Mouse (Mus musculus) adrenal gland, postnatal 10 days (tissue): ENCODE data around the gene Itpa. TPM values are rescaled to one million over a fixed set of nuclear protein-coding genes. Genes with fewer than 3 reads are reported as not detected.
A peak's percentile ranks its signal among the peaks of the same experiment; 100 is the strongest.
"Not testable (repeated sequence)": the region's sequence is repeated elsewhere in the genome, so short reads cannot be mapped to it uniquely, and the experiment has no call there.

Source experiments
- DNase-seq: peaks from one replicate; pipeline ENCODE4 v3.0.0; 2021; ENCODE audit warnings: mixed read lengths
- long read RNA-seq, 2 experiments: library from polyadenylated mRNA; stranded (forward); transcript quantifications; one replicate each; pipeline ENCODE4 v2.0.0; 2021
- total RNA-seq, 2 experiments: library from RNA; stranded (reverse); gene quantifications; 2 replicates each; pipeline ENCODE4 v1.2.3; 2021

Itpa gene
- 10 to 100 TPM; 26.6 to 33.3 TPM for total RNA-seq
- long read RNA-seq, experiment 1, transcript Itpa-201 (8 exons, 1,390 nt): major isoform, 51 of 58 reads
- long read RNA-seq, experiment 1, partial matches to known transcripts: 4 of 58 reads
- long read RNA-seq, experiment 1, other reads (novel, unspliced or antisense): 3 of 58 reads
- long read RNA-seq, experiment 2, transcript Itpa-201 (8 exons, 1,390 nt): major isoform, 29 of 39 reads
- long read RNA-seq, experiment 2, partial matches to known transcripts: 5 of 39 reads
- long read RNA-seq, experiment 2, other reads (novel, unspliced or antisense): 5 of 39 reads

DNA sequence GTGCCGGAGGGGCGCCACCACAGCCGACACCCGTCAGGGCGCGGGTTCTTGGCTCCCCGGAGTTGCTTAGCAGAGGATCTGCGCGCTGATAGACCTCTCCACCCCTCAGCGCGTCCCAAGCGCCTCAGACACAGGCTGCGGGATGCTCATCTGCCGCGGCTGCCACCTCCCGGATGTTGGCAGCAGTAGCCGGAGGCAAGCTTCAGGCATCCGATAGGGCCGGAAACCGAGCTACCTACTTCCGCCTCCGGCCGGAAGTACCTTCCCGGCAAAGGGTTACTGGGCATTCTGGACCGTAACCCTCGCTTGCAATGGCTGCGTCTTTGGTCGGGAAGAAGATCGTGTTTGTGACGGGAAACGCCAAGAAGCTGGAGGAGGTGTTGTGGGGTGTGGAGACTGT, at the start of gene Itpa:
Gene Itpa, plus strand, starts transcription at position 52 of the 400 bp plus-strand sequence.
- peak; percentile 90 for DNase-seq

DNA sequence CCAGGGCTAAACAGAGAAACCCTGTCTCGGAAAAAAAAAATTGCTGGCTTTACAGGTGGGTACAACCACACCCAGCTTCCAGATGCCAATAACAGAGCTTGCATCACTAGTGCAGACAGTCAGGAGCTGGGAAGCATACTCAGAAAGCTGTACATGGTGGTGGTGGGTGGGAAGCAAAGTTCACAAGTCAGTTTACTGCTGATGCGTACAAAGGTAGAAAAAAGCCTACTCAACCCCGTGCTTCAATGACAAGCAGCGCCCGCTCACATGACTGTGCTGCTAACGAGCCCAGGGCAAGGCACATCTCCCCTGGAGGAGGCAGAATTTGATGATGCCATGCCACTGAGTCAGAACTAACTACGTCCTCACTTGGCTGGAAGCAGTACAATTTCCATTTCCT, 48.4 kb upstream of the Itpa start:
- DNase-seq: no peak

DNA sequence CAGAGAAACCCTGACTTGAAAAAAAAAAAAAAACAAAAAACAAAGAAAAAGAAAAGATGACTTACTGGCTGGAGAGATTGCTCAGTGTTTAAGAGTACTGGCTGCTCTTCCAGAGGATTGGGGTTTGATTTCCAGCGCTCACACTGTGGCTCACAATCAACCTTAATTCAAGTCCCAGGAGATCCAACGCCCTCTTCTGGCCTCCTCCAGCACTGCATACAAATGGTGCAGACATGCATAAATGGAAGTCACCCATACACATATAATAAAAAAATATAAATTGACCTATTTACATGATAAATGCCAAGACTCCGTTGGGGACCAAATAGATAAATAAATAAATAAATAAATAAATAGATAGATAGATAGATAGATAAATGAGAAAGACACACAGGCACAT, 39.0 kb upstream of the Itpa start:
- DNase-seq: no peak

DNA sequence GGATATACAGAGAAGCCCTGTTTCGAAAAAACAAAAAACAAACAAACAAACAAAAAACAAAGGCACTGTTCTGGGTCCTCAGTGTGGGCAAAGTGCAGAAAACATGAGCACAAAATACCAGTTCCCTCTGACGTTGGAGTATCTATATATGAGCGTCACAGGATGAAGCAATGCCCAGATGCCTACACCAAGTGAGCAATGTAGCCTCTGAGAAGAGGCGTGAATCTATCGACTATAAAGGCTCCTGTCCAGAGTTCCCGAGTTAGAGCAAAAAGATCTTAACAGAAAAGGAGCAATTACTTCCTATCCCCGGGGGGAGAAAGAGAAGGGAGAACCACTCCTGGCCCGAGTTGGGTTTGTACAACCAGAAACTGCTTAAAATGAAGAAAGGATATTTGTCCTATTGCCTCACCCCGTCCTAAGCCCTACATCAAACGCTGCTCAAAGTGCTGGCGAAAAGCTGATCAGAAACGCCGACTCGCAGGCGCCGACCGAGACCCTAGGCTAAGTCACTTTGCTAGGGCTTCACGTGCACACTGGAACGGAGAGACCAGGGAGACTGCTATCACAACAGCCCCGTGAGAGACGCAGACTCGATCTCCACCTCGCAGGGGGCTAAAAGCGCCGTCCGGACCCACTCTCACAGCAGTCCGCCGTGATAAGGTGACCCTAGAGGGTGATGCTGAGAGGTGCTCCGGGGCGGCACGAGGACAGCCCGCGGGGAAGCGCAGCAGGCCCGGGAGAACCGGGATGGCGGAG, 38.2 kb upstream of the Itpa start:
- DNase-seq: no peak

DNA sequence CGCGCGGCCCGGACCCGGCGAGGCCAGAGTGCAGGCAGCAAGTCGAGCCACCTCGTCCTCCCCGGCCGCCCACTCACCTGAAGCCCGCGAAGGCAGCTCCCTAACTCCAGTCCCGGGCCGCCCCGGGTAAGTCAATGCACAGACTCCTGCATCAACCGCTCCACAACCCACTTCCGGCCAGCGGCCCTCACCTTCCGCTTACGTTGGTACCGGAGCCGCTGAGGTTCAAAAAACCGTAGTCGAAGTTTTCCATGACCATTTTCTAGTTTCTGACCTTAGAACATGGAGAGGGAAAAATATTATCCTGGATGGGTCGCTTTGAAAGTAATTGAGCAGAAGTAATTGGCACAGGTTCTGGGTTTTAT, 37.6 kb upstream of the Itpa start, which contains the start of the genes Fastkd5 and Ubox5:
Gene Fastkd5, minus strand, starts transcription at position 189 of the 365 bp plus-strand sequence.
Gene Ubox5, minus strand, starts transcription at position 200 of the 365 bp plus-strand sequence.
- peak; percentile 95 for DNase-seq

DNA sequence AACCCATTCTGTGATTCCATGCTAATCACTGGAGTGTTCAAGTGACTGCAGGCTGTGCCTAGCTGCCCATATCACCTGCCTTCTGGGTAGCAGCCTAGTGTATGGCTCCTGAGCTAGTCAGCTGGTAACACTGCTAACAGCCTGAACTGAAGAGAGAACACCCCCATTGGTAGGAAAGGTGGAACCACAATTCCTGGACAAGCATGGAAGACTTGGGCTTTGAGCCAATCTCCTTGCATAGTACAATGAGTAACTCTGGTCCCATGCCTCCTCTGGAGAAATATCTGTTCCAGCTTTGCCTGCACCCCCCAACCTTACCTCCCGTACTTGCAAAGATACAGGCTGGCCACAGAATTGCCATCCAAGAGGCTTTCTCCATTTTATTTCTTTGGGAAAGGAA, 35.0 kb upstream of the Itpa start:
- DNase-seq: no peak

DNA sequence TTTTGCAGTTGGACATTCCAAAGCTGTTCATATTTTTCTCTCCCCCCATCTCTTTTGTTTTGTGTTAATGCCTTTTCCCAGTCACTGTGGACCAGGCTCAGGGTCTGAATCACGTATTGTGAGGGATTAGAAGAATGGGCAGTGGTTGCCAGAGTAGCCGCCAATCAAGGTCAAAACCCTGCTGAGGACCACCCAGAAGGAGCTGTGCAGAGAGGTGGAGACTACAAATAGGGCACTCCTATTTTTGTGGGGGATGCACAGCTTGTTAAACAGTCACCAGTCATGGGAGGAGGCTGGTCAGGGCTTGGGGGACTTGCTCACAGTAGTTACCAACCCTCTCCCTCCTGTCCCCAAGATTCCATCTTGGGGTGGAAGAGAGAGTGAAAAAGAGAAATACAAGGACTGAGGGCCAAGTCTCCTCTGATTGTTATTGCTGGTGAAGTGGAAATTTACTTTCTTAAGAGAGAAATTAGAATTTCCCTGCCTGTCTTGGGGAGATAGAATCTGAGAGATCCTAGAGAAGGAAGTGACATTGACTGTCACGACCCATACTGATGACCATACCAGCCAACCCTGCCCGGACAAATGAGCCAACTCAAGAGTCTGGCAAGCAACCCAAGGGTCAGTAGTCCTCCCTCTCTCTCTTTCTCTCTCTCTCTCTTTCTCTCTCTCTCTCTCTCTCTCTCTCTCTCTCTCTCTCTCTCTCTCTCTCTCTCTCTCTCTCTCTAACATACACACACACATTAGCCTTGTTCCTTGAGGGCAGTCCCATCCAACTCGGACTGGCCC, 34.3 kb upstream of the Itpa start:
- no peak for DNase-seq

DNA sequence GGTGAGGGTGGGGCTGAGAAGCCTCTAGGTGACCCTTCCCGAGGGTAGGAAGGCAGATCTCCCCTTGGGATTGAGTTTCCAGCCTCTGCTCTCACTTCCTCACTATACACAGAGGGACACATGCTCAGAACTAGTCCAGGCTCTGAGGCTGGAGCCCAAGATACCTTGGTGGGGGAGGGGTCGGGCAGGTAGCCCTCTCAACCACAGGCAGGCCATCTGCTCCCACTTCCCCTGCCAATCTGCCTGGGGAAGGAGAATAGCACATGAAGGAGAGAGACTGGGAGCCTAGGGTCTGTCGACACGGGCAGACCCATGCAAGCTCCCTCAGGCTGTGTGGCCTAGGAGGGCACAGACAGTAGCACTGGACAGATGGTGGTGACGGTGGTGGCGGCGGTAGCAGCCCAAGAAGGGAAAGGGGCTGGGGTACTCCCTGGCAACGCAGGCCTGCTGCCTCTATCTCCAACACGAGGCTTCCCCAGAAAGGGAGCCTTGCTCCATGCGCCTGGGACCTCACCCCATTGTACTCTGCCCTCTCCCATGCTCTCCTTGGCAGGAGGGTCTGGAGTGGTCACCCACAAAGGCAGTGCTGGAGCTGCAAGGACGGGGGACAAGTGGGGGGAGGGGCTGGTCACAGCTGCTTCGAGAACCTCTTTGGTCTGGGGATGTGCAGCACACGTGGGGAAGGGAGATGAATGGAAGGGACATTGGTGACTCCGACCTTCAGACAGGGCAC, 33.2 kb upstream of the Itpa start:
- DNase-seq: no peak

DNA sequence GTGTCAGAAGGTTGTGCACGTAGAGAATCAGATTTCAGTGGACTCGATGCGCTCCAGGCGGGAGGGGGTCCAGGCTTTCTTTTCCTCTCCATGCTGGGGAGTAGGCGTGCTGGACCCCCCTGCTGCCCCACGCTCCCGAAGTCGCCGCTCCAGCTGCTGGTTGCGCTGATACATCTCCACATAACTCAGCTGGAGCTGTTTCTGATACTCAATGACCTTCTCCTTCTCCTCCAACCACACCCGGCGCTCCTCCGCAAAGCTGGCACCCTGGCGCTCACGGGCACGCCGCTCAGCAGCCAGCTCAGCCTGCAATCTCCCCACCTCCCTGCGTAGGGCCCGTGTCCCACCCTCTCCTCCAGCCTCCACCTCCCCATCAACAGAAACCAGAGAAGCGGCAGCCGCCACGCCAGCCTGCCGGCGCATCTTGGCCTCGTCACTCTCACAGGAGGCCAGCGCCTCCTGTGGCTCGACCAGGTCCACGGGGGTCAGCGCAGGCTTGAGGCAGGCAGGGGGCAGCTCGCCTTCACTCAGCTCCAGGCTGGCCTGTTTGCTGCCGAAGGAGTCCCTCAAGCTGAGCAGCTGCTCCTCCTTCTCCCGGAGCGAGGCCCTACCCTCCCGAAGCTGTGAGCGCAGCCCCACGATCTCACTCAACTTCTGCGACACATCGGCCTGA, 32.5 kb upstream of the Itpa start:
- peak; percentile 40 for DNase-seq

DNA sequence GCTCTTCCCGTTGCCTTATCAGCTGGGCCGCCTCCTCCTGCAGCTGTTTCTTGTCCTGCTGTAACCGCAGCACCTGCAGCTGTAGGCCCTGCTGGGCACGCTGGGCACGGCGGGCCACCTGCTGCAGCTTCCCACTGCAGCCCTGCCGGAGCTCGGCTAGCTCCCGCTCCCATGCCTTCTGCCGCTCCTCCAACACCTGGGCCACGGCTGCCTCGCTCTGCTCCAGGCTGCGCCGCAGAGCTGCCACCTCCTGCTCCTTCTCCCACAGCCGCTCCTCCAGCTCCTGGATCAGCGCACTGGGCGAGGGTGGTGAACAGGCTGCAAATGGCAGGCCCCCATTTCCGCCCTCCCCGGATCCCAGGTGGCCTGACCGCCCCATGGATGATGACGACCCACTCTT, 31.6 kb upstream of the Itpa start:
- DNase-seq: no peak

DNA sequence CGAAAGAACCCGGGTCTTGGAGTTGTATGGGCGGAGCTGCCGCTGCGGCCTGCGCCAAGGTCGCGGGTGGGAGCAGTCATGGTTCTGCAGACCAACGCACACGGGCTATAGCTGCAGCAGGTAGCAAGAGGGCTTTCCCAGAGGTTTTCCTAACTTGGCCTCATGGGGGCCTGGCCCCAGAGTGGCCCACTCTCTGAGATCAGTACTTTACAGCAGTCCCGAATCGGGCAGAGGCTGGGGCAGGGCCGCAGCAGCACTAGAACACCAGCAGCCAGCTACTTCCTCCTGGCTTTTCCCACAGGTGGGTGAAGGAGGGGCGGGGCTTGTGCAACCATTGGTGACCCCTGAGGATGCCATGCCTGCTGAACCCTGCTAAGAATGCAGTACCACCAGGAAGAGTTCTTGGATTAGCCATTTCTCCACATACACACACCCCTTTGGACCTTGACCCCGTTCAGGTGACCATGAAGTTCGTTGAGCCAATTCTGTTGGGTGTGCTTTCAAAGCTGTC, 29.3 kb upstream of the Itpa start:
- DNase-seq: peak; percentile 39

DNA sequence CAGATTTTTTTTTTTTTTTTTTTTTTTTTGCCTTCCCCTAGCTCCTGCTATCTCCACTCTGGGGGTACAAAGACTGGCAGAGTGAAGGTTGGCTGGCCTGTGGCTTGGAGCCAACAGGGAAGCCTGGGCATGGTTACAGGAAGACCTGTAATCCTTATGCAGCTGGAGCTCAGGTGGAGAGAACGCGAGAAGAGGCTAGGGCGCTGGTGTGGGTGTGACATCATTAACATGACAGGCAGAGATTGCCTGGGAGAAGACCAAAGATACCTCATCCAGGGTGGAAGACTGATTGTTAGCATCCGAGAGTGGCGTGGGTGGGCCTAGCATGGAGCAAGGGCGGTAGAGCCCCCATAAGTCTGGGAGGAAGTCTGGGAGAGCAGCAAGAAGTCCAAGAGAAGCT, 28.1 kb upstream of the Itpa start:
- DNase-seq: no peak

DNA sequence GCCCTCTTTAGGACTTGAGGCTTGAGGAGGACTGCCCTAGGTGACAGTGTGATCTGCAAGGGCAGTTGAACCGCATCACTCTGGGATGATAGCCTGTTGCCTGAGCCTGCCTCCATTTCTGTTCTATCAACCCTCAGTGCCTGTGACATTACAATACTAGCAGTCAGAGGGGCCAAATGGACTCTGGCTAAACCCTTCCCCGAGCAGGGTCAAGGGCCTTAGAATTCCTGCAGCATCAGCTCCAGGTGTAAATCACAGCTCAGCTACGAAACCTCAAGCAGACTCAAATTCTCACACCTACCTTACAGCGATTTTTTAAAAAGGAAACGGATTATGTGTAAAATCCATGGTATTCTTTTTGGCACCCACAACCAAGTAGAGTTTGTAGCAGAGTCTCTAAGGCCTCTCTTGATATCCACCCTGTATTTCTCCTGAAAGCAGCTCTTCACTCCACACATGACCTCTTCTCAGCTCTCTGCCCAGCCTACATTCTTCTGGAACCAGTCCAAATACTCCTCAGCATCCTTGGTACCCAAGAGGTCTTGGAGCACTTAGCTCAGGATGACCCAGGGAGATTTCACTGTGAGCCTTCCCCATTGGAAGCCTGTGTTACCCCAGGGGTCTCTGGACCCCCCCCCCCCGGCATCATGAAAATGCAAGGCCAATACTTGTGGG, 25.9 kb upstream of the Itpa start:
- DNase-seq: no peak

DNA sequence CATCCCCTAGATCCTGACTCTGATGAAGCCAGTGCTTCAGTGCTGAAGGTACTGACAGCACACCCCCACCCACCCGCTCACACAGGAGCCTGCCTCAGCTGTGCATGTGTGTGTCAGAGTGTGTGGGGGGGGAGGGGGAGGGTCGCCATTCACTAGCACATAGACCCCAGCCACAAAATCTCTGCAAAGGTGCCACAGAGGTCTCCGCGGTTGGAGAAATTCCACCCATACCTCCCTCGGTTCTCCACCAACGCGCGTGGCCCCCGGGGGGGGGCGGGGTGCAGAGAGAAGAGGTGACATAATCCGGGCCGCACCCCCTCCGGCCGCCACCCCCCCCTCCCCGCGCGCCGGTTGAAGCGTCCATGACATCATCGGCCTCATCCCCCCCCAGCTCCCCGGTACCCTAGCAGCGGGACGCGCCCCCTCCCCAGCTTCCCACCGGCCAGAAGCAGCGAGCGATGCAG, 25.2 kb upstream of the Itpa start:
- DNase-seq: no peak

DNA sequence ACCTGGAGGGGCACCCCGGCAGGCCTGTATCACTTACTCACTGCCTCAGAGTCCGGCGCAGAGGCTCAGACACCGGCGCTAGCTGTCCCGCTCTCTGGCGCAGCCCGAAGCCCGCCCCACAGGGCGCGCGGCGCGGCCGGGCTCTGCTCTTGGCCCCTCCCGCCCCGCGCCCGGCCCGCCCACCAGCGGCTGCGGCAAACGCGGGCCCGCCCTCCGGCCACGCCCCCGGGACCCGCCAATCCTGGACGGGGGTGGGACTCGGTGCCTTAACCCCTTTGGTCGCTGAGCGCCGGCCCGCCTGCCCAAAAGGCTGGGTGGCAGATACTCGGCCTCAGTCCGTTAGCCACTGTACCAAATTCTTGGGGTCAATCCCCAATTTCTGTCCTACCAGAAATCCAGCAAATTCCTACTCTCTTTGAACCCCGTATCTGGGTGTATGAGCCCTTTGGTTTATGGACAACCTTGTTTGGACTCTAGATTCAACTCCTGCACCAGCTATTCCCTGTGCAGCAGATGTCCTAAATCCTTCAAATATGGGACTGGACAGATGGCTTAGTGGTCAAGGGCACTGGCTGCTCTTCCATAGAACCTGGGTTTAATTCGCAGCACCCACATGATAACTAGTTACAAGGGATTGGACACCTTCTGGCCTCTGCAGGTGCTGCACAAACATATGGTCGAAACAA, 24.6 kb upstream of the Itpa start, which contains the start of gene Lzts3:
Gene Lzts3, minus strand, starts transcription at position 120 of the 686 bp plus-strand sequence.
- peak; percentile 99 for DNase-seq

DNA sequence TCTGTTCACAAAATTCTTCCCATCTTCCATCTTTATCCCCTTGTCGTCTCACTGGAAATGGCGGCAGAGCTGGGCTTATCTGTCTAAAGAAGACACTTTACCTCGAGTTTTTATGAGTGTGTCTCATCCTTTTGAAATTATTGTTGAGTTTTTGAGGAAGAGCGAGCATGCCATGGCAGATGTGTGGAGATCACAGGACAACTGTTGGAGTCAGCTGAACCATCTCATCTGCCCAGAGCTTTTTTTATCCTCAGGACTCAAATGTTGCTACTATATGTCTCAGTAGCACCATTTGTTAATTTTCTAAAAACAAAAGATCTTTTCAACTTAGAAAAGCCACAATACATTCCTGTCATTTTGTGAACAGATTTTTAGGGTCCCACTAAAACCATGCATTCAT, 22.2 kb upstream of the Itpa start:
- no peak for DNase-seq

DNA sequence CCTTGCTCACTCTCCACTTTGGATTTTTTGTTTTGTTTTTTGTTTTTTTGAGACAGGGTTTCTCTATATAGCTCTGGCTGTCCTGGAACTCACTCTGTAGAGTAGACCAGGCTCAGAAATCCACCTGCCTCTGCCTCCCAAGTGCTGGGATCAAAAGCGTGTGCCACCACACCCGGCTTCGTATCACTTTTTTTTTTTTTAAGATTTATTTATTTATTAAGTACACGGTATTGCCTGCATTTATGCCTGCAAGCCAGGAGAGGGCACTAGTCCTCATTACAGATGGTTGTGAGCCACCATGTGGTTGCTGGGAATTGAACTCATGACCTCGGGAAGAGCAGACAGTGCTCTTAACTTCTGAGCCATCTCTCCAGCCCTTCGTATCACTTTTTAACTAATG, 18.4 kb upstream of the Itpa start:
- not testable (repeated sequence) for DNase-seq

DNA sequence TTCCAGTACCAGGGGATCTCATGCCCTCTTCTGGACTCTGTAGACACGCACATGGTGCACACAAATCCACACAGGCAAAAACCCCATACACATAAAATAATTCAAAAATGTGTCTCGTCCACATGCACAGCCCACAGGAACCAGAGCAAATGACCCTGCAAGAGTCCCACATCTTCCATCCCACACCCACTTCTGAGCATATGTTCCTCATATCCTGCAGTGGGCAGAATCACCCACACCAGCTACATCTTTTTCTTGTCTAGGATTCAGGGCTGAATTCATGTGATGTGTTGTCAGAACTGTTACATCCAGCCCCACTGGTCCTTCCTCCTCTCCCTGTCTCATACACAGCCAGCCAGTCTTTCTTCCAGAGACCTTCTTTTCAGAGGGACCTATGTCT, 14.1 kb upstream of the Itpa start:
- DNase-seq: no peak

DNA sequence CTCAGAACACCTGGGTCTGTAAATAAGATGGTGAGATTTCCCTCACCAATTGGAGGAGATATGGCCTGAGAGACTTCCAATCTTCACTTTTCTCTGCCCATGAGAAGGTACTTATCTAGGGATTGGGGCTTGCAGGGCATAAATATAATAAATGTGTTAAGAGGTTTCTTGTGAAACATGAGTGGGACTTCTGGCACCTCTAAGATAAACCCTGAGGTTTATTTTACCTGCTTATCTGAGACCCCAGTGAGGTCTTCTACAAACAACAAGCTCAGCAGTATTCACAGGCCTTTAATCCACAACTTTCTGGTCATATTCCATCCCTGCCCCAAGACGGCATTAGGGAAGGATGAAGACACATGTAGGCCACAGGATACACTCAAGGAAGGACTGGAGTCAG, 13.7 kb upstream of the Itpa start:
- no peak for DNase-seq
